ENCODE assay signal across 7 mouse cellular contexts in the genomic region with DNA sequence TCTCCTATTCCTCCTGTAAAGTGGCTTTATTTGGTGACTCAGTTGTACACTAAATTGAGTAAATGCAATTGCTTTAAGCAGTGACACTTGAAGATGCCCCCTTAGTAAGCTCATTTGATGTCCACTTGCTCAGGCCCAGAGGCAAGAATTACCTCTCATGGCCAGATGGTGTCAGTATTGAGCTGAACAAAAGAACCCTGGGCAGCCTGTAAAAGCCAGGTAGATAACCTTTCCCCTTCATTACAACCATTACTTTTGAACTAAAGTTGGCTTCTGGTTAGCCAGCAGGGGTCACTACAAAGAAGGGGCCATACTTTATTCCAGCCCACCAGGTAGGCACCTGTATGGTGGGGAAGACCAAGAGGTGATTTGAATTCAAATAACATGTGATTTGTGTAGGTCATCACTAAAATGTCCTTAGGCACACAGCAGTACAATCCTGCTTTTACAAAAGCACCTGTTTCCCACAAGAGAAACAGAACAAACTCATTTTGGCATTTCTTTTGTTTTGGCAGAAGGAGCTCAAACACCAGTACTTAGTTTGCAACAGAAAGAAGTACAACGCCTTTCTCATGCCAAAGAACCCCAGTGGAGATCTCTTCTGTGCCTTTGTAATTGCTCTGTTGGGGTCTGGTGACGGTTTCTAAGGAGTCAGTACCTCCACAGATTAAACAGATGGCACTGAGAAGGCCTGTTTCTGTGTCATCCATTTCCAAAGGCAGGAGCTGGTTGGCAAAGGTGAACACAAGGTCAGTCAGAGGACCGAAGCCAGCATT.
A peak's percentile ranks its signal among the peaks of the same experiment; 100 is the strongest.
DNase-seq lines count a peak whose midpoint lies in the region; ATAC-seq lines count a peak whose summit lies in the region.

No protein-coding gene starts in this region.

- no peaks in the 10 kb centered on the region for H3K4me1 ChIP-seq in heart, embryonic 11.5 days (ENCODE audit: control insufficient read depth, insufficient read depth, low read length)
- H3K4me1 ChIP-seq in kidney, embryonic 14.5 days (ENCODE audit: control insufficient read depth, insufficient read depth, low read length) = 0 out of 2 replicates have a peak, but pooled peaks cover under 1% of the 10 kb centered on the region
- peaks cover 7% of the 10 kb centered on the region; the same call in 1 of the 2 replicates for H3K4me1 ChIP-seq in neural tube, embryonic 15.5 days

- no peak overlapping the region for H3K4me2 ChIP-seq in heart, embryonic 11.5 days
- H3K4me2 ChIP-seq in kidney, embryonic 14.5 days (replicated peaks; ENCODE audit: low read depth, low read length) = no peak overlapping the region
- H3K4me2 ChIP-seq in neural tube, embryonic 15.5 days = no peak overlapping the region

- peaks cover 5% of the 10 kb centered on the region; the same call in 1 of the 2 replicates for H3K36me3 ChIP-seq in heart, embryonic 11.5 days (ENCODE audit: control insufficient read depth, insufficient read depth, low read length)
- H3K36me3 ChIP-seq in kidney, embryonic 14.5 days (ENCODE audit: control insufficient read depth, insufficient read depth, low read length) = peaks cover 54% of the 10 kb centered on the region
- peaks cover 19% of the 10 kb centered on the region for H3K36me3 ChIP-seq in neural tube, embryonic 15.5 days

- DNase-seq in ES-CJ7 (ENCODE audit: low read depth, low spot score) = peak; percentile 87
- DNase-seq in adrenal gland, adult 2 months = peak; percentile 60
- peak; percentile 68 for DNase-seq in embryo, embryonic 11 days
- DNase-seq in lung, adult 18-20 months = peak; percentile 44 to 60

- 74% methylated on average over 3 of the region's 3 CpGs for WGBS in heart, embryonic 11.5 days (ENCODE audit: insufficient replicate concordance)
- WGBS in kidney, embryonic 14.5 days = 80% methylated on average over 3 of the region's 3 CpGs
- 35% methylated on average over 3 of the region's 3 CpGs for WGBS in neural tube, embryonic 15.5 days

- H3K9me3 ChIP-seq in heart, embryonic 11.5 days (replicated peaks; ENCODE audit: control insufficient read depth, low read length) = no peaks in the 10 kb centered on the region
- no peaks in the 10 kb centered on the region for H3K9me3 ChIP-seq in kidney, embryonic 14.5 days (ENCODE audit: control insufficient read depth, low read length)
- H3K9me3 ChIP-seq in neural tube, embryonic 15.5 days (replicated peaks) = no peaks in the 10 kb centered on the region

- no peak overlapping the region for H3K27ac ChIP-seq in heart, embryonic 11.5 days (ENCODE audit: low read depth, low read length)
- no peak overlapping the region for H3K27ac ChIP-seq in kidney, embryonic 14.5 days (ENCODE audit: low read depth, low read length)
- H3K27ac ChIP-seq in neural tube, embryonic 15.5 days (replicated peaks) = peak overlapping the region; percentile 9; the same call in 1 of the 2 replicates

- 0 out of 2 replicates have a peak, but pooled peaks have one; percentile 10 for ATAC-seq in heart, embryonic 11.5 days (replicated peaks; ENCODE audit: insufficient number of reproducible peaks, low FRiP score, low TSS enrichment)
- peak; percentile 76 for ATAC-seq in kidney, embryonic 14.5 days (ENCODE audit: low FRiP score, low TSS enrichment)
- ATAC-seq in neural tube, embryonic 15.5 days (ENCODE audit: low FRiP score) = peak; percentile 56; the same call in 1 of the 2 replicates

- no peak overlapping the region for H3K9ac ChIP-seq in heart, embryonic 11.5 days (ENCODE audit: low read depth, low read length)
- H3K9ac ChIP-seq in kidney, embryonic 14.5 days (ENCODE audit: low read depth, low read length) = no peak overlapping the region
- H3K9ac ChIP-seq in neural tube, embryonic 15.5 days (replicated peaks) = no peak overlapping the region

- H3K4me3 ChIP-seq in heart, embryonic 11.5 days (ENCODE audit: low read depth, low read length) = no peak overlapping the region
- H3K4me3 ChIP-seq in kidney, embryonic 14.5 days (ENCODE audit: low read length) = no peak overlapping the region
- no peak overlapping the region for H3K4me3 ChIP-seq in neural tube, embryonic 15.5 days (replicated peaks)

- H3K27me3 ChIP-seq in heart, embryonic 11.5 days (ENCODE audit: control insufficient read depth, insufficient read depth, low read length) = no peaks in the 10 kb centered on the region
- H3K27me3 ChIP-seq in kidney, embryonic 14.5 days (ENCODE audit: control insufficient read depth, insufficient read depth, low read length) = no peaks in the 10 kb centered on the region
- H3K27me3 ChIP-seq in neural tube, embryonic 15.5 days (replicated peaks) = no peaks in the 10 kb centered on the region

Comparison
In these comparisons a context has a peak if more than half of its experiments do, and no peak if none do; other contexts are left out.
1. ATAC-seq: peak in every context shown above with its lines; median percentile 76 in kidney, embryonic 14.5 days; 56 in neural tube, embryonic 15.5 days; 10 in heart, embryonic 11.5 days.